Mouse (Mus musculus) T-helper 2 cell (primary cell): Measurements from ENCODE around the gene Grik4.

ENCODE experiments used
- in situ Hi-C: fragments of 300-600 bp; cut with MboI, MseI; formaldehyde crosslinking; loops from one replicate; pipeline ENCODE4 v1.15.1; 2025; ENCODE audit warnings: high pct_unique_total_duplicates

Grik4 gene

DNA sequence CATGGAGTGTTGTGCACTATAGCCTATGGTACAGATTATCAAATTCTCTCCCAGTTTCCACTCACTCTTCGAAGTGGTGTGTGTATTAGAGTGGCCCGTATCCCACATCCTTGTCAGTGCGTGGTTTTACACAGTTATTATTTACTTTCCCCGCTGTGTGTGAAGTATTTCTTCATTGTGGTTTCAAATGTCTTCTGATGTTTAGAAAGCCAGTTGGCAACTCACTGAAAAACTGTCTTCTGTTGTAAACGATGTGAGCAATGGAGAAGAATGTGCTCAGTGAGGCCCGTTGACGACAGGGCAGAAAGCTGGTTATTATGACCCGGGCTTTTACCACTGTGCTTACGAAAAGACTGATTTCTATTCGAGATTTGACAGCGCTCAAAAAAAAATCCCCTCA is 439.7 kb downstream of the Grik4 start:
- in situ Hi-C loops = loop anchor here (25.0 kb wide), 1 partner anchor 1292 kb away; no protein-coding TSS in a partner anchor

DNA sequence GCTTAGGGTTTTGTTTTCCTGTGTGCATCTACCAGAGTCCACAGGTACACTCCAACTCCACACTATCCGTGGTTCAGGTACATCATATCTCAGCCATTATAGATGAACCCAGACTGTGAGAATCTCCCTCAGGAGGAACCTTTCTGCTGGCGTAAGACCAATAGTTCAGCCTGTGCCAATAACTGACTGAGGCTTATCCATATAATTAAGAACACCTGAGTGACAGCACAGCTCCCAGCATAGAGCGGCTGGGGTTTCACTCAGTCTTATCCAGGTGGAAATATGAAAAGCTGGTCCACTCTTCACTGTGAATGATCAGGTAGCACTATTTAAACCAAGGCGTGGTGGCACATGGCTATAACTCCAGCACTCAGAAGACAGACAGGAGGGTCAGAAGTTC is 440.6 kb downstream of the Grik4 start:
- in situ Hi-C loops = loop anchor here (25.0 kb wide), 1 partner anchor 1291 kb away; no protein-coding TSS in a partner anchor

DNA sequence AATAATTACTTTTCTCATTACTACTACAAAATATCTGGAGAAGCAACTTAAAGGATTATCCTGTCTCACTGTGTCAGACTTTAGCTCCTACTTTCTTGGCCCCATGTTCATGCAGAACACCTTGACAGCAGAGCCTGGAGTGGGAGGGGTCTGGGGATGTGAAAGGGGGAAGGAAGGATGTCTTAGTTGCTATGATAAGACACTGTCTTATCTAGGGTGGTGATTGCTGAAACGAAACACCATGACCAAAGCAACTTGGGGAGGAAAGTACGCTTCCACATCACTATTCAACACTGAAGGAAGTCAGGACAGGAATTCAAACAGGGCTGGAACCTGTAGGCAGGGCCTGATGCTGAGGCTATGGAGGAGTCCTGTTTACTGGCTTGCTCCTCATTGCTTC is 448.0 kb downstream of the Grik4 start:
- in situ Hi-C loops = no loop called here

DNA sequence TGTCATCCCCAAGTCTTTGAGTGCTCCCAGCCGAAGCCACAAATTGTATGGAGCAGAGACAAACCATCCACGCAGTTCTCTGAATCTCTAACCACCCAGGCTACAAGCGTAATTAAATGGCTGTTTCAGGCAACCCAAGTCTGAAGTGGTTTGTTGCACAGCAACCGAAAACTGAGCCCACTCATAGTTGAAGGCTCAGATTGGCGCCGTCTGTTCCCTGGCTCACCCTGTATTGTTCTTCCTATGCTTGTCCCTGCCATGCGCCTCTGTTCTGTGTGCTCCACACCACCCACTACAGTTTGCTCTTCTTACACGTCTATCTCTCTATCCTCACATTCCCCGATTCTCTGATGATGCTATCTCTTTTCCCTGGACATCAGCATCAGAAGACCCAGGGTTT is 452.5 kb downstream of the Grik4 start:
- in situ Hi-C loops = no loop called here

DNA sequence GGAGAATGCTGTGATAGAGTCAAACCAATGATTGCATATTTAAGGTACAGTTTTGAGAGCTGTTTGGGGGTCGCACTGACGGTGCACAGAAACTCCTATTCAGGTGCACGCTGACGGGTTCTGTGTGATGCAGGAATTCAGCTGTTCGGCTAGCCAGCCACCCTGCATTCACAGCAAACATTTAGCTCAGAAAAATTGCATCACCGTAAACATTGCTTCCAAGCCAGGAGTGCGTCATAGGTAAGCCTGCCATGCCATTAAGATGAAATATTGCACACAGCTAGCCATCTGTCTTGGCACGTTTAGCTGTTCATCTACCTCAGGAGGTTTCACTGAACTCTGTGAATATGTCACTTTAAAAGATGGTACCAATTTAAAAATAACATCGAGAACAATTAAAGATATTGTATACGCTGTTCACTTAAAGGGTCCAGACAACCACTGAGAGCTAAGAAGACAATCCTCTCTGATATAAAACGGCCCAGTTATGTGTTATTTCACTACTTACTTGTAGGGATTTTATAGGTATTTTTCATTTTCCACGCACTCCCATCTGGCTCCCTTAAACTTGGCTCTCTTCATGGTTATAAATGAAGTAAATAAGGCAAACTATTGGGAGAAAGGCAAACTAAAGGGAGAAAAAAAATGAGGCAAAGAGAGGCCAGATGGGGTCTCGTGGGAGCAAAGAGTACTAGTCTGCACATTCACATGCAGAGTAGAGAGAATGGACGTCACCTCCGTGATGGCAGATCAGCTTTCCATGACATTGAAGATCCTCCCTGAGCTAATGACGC is 453.5 kb downstream of the Grik4 start:
- in situ Hi-C loops = no loop called here

DNA sequence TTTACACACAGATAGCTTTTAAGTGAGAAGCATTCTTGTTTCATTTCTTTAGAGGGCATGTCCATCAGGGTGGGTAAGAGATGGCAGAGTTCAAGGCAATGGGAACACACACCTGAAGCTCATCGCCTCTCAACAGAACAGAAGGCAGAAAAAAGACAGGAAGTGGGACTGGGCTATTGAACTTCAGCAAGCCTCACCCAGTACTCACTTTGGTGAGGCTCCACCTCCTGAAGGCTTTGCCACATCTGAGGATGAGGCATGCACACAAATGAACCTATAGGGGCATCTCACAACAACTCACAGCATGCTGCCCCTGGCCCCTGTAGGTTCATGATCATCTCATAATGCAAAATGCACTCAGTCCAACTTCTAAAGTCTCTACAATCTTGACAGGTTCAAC is 456.2 kb downstream of the Grik4 start:
- in situ Hi-C loops = no loop called here

DNA sequence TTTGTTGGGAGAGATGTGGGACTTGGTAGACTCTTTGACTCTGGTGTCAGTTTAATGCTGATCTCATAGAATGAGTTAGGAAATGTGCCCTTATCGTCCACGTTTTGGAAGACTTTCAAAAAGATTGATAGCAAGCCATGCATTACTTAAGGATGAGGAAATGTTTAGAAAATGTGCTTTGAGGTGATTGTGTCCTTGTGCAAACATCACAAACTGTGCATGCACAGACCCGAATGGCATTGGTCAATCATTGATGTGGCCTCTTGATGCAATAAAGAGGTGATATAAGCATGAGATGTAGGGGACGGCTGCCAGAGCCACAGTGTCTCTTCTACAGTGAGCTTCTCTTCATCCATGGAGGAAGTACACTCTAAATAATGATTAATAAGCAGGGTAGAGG is 457.4 kb downstream of the Grik4 start:
- in situ Hi-C loops = no loop called here

DNA sequence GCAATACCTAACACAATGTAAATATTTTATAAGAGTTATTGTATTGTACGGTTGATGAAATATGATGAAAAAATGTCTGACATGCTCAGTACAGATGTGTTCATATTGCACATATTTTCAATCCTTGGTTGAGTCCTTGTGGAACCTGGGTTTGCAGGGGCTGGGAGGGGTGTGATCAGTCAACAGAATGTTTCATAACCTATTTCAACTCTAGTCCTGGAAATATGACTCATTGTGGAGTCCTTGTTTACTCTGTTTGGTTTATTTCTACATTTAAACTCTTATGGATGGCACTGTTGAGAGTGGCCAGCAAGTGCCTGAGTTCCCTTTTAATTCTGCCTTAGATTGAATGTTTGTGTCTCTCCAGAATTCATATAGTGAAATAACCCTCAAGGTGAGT is 459.6 kb downstream of the Grik4 start:
- in situ Hi-C loops = no loop called here

DNA sequence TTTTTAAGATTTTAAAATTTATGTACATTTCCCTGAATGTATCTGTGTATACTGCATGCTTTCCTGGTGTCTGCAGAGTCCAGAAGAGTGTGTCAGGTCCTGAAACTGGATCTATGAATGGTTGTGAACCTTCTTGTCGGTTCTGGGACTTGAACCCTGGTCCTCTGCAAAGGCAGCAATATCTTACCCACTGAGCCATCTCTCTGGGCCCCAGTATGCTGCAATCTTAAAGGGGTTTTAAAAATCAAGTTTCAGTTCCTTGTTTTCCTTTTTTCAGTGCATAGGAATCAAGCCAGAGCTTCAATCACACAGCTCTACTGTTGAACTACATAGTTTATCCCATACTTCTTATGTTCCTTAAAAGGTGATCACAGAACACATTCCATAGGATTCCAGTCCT is 461.3 kb downstream of the Grik4 start:
- in situ Hi-C loops = no loop called here

DNA sequence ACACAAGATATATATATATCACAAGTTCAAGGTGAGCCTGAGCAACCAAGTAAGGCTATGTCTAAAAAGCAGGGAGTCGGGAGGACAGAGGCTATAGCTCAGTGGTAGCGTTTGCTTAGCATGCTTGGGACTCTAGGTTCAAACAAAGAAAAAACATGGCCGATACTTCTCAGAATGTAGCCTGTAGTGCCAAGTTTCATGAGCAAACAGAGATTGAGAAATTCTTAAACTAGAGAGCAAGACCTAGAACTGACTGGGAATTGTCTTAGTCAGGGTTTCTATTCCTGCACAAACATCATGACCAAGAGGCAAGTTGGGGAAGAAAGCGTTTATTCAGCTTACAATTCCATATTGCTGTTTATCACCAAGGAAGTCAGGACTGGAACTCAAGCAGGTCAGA is 468.1 kb downstream of the Grik4 start:
- in situ Hi-C loops = loop anchor here (10.0 kb wide), 1 partner anchor 1779 kb away; the partner anchor contains the start of gene Pdzd3

DNA sequence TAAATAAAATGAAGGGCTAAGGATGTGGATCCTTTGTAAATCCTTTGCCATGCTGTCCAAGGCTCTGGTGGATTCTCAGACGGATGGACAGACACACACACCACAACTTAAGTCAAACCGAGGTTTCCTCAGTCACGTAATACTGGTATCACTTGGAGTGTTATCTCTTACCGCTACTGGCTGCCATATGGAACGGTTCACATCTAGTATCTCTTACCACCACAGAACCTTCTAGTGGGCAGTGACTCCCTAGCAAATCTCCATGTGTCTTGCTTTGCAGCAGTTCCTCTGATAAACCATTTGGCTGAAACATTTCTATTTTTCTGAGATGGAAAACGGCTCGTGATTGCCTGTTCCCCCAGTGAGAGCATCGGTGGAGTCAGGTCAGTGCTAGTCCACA is 470.0 kb downstream of the Grik4 start:
- in situ Hi-C loops = loop anchor here (10.0 kb wide), 1 partner anchor 1781 kb away; the partner anchor contains the start of gene Pdzd3

DNA sequence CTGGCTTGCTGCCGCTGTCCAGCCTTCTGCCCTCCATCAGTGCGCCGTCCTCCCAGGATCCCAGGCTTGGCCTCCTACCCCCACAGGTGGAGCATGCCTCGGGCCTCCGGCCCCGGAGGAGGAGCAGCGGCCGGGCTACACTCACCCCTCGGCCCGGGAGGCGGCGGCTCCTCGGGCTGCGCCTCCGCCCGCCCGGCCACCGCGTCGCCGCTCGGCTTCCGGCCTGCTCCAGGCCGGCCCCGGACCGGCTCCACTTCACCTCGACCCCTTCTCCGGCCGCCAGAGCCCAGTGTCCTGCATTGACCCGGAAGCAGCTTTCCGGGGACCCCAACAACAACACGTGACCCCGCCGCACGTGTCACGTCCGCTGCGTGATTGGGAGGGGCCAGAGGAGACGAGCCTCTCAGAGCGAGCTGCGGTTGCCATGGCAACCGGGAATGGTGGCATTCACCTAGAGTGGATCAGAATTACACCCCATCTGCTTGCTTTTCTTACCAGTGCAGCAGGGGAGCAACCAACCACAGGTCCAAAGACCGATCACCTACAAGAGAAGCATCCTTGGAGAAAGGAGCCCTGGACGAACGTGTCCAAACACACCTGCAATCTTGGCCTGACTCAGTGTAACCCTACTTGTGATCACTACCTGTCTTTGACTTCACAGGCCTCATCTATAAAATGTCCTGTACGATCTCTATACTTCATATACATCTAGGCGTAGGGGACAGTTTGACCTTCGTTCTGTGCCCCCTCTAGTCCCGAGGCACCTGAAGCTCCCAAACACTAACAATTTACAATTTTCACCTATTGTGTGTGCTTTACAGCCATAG is 472.2 kb downstream of the Grik4 start:
- in situ Hi-C loops = loop anchor here (10.0 kb wide), 1 partner anchor 1783 kb away; the partner anchor contains the start of gene Pdzd3

DNA sequence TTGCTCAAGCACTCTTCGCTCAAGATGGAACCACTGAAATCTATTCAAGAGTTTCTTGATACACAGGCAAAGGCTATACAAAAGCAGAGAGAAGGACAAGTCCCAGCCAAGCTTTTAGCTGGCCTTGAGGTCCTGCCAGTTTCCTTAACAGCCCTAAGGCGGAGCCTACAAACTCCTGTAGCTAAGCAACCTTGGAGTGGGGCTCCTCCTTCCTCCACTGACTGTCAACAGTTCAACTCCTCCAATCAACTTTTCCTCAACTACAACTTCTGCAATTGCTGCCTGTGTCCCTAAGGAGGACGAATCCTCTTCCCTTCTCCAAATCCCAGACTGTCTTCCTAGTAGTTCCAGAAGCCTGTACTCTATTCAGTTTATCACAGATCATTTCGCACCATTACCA is 473.1 kb downstream of the Grik4 start:
- in situ Hi-C loops = loop anchor here (10.0 kb wide), 1 partner anchor 1784 kb away; the partner anchor contains the start of gene Pdzd3

DNA sequence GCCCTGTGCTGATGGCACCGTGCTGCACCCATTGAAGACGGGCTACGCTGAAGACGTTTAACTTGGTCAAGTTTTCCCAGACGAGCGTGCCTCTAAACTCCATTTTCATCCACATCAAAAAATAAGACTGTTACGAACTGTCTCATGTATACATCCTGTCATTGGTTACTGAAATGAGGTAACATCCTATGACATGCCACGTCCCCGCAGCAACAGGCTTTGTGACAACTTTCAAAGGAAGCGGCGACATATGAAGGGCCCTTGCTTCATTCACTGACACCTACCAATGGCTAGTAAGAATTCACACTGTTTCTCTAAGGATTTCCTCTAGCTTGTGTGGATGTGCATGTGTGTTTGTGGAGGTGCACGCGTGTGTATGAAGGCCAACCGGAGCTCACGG is 475.0 kb downstream of the Grik4 start:
- in situ Hi-C loops = no loop called here

DNA sequence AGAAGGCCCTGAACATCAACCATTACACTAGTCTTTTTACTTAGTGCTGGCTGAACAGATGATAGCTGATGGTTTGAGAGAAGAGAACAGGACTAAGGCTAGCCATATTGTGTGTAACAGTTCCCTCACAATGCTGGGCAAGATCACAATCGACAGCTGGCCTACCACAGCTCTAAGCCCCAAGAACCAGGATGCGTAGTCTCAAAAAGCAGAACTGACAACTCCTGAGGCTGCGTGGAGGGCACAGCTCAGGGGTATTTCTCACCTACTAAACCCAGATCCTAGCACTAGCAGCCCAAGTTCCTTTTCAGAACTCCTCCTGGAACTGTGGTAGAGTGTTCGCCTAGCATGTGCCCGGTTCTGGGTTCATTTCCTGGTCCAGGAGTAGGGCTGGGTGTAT is 475.9 kb downstream of the Grik4 start:
- in situ Hi-C loops = no loop called here
